Mouse (Mus musculus): ENCODE data around the gene Prkce. TPM values are rescaled to one million over a fixed set of nuclear protein-coding genes. Genes with fewer than 3 reads are reported as not detected.

The Prkce gene
- total and polyA plus RNA-seq, 3 experiments, result 2.0 to 6.1 (median 2.7) TPM

DNA sequence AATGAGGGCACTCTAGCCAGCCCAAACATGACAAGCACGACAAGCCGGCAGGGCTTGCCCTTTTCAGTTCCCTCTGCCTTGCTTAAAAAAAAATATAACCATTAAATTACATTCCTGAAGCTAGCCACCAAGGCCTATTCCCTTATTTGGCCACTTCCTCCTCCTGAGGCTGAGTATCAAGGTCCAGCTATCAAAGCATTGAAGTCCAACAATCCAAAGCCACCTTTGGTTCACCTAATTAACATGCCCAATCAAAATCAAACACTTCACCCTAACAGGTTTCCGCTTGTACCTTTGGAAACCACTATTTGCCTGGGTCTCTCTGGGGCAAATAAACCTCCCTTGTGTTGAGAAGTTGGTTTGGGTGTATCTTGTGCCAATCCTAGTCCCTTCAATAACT lies 392.9 kb downstream of the Prkce start:
- ATAC-seq (ENCODE audit: extremely low read depth, insufficient number of reproducible peaks, low FRiP score, poor library complexity, severe bottlenecking) (no peak), DNase-seq (ENCODE audit: low spot score) (no peak)
- Histone ChIP-seq H3K27me3 (ENCODE audit: insufficient read depth, low read length) (no peaks in the 10 kb centered on the region), H3K4me3 (ENCODE audit: low read depth, low read length) (no peak overlapping the region), H3K4me1 (ENCODE audit: insufficient read depth, low read depth, low read length) (no peaks in the 10 kb centered on the region), H3K36me3 (replicated peaks) (no peaks in the 10 kb centered on the region), H3K9me3 (replicated peaks) (peaks cover 30% of the 10 kb centered on the region)
- no peak for TF ChIP-seq TAL1 (conservative IDR thresholded peaks at IDR 0.05; ENCODE audit: low read depth, low read length)
- TF ChIP-seq POLR2AphosphoS5 (IDR thresholded peaks at IDR 0.05; ENCODE audit: insufficient replicate concordance, low read depth, low read length), result no peak
- TF ChIP-seq GATA1 (IDR thresholded peaks at IDR 0.05; ENCODE audit: borderline replicate concordance, low read length), result no peak
- no peak for TF ChIP-seq CTCF (IDR thresholded peaks at IDR 0.05; ENCODE audit: low read depth, low read length)
- no peak for TF ChIP-seq GATA2 (IDR thresholded peaks at IDR 0.05; ENCODE audit: borderline replicate concordance, low read depth, low read length)

DNA sequence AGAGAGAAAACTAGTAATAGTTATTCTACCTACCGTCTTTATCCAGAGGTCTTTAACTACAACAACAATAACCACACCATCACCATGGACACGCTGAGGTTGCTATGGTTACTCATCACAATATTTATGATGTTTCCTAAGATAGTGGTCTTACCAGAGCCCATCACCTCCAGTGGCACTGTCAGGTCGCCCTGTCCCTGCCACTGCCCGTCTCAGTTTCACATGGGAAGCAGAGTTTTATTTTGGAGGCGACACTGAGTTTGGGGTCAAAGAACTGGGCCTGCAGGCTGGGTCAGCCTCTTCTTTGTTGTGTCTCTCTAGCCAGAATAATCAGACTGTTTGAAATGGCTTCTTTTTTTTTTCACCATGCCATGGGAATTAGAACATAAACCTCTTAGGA lies 402.9 kb downstream of the Prkce start:
- Histone ChIP-seq H3K4me3 (ENCODE audit: low read depth, low read length) (no peak overlapping the region), H3K36me3 (replicated peaks) (no peaks in the 10 kb centered on the region), H3K27me3 (ENCODE audit: insufficient read depth, low read length) (no peaks in the 10 kb centered on the region), H3K9me3 (replicated peaks) (peaks cover 12% of the 10 kb centered on the region), H3K4me1 (ENCODE audit: insufficient read depth, low read depth, low read length) (no peaks in the 10 kb centered on the region)
- ATAC-seq (ENCODE audit: extremely low read depth, insufficient number of reproducible peaks, low FRiP score, poor library complexity, severe bottlenecking) (no peak), DNase-seq (ENCODE audit: low spot score) (no peak)
- TF ChIP-seq POLR2AphosphoS5 (IDR thresholded peaks at IDR 0.05; ENCODE audit: insufficient replicate concordance, low read depth, low read length), result no peak
- no peak for TF ChIP-seq GATA2 (IDR thresholded peaks at IDR 0.05; ENCODE audit: borderline replicate concordance, low read depth, low read length)
- no peak for TF ChIP-seq CTCF (IDR thresholded peaks at IDR 0.05; ENCODE audit: low read depth, low read length)
- TF ChIP-seq GATA1 (IDR thresholded peaks at IDR 0.05; ENCODE audit: borderline replicate concordance, low read length), result no peak
- TF ChIP-seq TAL1 (conservative IDR thresholded peaks at IDR 0.05; ENCODE audit: low read depth, low read length), result no peak

DNA sequence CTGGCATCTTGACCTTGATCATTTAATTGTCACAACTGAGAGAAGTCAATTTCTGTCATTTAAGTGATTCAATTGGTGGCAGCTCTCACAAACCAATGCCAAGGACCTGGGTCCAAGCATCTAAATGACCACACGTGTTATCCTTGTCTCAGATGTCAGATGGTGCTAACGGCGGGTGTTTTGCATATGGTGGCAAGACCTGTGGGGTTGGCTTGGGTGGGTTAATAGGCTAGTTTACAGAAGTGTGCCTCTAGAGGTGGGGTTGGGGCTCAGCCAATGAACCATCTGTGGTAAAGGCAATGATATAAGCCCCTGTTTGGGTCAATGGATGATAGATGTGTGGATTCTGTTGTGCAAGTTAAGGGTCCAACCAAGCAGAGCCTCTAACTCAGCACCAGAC lies 403.7 kb downstream of the Prkce start:
- H3K4me1 ChIP-seq (ENCODE audit: insufficient read depth, low read depth, low read length), result no peaks in the 10 kb centered on the region
- no peak for ATAC-seq (ENCODE audit: extremely low read depth, insufficient number of reproducible peaks, low FRiP score, poor library complexity, severe bottlenecking)
- TF ChIP-seq GATA2 (IDR thresholded peaks at IDR 0.05; ENCODE audit: borderline replicate concordance, low read depth, low read length) (no peak), TAL1 (conservative IDR thresholded peaks at IDR 0.05; ENCODE audit: low read depth, low read length) (no peak), POLR2AphosphoS5 (IDR thresholded peaks at IDR 0.05; ENCODE audit: insufficient replicate concordance, low read depth, low read length) (no peak)

DNA sequence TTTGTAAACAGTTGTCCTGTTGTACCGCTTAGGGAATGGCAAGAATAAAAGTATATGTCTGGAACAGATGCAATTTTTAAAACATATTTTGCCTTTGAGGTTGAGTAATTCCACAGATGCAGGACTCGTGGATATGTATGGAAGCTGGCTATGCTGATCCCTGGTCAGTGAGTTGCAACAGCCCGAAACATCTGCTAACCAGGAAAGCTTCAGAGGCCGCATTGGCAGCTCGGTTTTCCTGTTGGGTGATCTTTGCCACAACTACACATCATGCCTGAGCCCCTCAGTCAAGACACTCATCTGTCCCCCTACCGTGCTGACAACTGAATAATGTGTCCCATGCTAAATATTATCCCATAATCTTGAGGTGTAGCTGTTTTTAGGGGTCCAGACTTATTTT lies 404.6 kb downstream of the Prkce start:
- DNase-seq (ENCODE audit: low spot score) (no peak), ATAC-seq (ENCODE audit: extremely low read depth, insufficient number of reproducible peaks, low FRiP score, poor library complexity, severe bottlenecking) (no peak)
- H3K9me3 ChIP-seq (replicated peaks), result peaks cover 12% of the 10 kb centered on the region
- no peak overlapping the region for H3K4me3 ChIP-seq (ENCODE audit: low read depth, low read length)
- H3K36me3 ChIP-seq (replicated peaks), result no peaks in the 10 kb centered on the region
- TF ChIP-seq TAL1 (conservative IDR thresholded peaks at IDR 0.05; ENCODE audit: low read depth, low read length), result no peak
- TF ChIP-seq GATA1 (IDR thresholded peaks at IDR 0.05; ENCODE audit: borderline replicate concordance, low read length), result no peak
- no peaks in the 10 kb centered on the region for H3K27me3 ChIP-seq (ENCODE audit: insufficient read depth, low read length)
- H3K4me1 ChIP-seq (ENCODE audit: insufficient read depth, low read depth, low read length), result no peaks in the 10 kb centered on the region

More for the DNA sequence above, 403.7 kb downstream of the Prkce start:
- no peak for DNase-seq (ENCODE audit: low spot score)
- Histone ChIP-seq H3K4me3 (ENCODE audit: low read depth, low read length) (no peak overlapping the region), H3K27me3 (ENCODE audit: insufficient read depth, low read length) (no peaks in the 10 kb centered on the region), H3K9me3 (replicated peaks) (peaks cover 12% of the 10 kb centered on the region), H3K36me3 (replicated peaks) (no peaks in the 10 kb centered on the region)

DNA sequence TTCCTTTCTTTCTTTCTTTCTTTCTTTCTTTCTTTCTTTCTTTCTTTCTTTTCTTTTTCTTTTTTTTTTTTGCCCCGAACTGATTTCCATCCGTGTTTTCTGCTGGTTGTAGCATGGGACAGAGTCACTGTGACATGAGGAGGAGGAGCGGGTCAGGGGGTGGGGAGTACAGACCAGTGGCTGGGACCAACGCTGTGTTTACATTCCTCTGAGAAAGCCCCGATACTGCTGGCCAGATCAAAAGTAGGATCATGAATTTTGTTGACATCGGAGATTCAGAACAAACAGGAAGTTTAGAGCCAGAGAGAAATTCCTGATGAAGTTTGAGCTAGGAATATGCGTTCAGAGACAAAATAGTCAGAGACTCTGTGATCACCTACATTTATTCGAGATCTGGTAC lies 405.0 kb downstream of the Prkce start:
- no peaks in the 10 kb centered on the region for H3K4me1 ChIP-seq (ENCODE audit: insufficient read depth, low read depth, low read length)
- H3K4me3 ChIP-seq (ENCODE audit: low read depth, low read length), result no peak overlapping the region
- no peak for DNase-seq (ENCODE audit: low spot score)
- ATAC-seq (ENCODE audit: extremely low read depth, insufficient number of reproducible peaks, low FRiP score, poor library complexity, severe bottlenecking), result no peak
- H3K36me3 ChIP-seq (replicated peaks), result no peaks in the 10 kb centered on the region
- no peaks in the 10 kb centered on the region for H3K27me3 ChIP-seq (ENCODE audit: insufficient read depth, low read length)
- peaks cover 12% of the 10 kb centered on the region for H3K9me3 ChIP-seq (replicated peaks)
- no peak for TF ChIP-seq CTCF (IDR thresholded peaks at IDR 0.05; ENCODE audit: low read depth, low read length)
- TF ChIP-seq GATA1 (IDR thresholded peaks at IDR 0.05; ENCODE audit: borderline replicate concordance, low read length), result no peak
- TF ChIP-seq GATA2 (IDR thresholded peaks at IDR 0.05; ENCODE audit: borderline replicate concordance, low read depth, low read length), result no peak
- no peak for TF ChIP-seq TAL1 (conservative IDR thresholded peaks at IDR 0.05; ENCODE audit: low read depth, low read length)

DNA sequence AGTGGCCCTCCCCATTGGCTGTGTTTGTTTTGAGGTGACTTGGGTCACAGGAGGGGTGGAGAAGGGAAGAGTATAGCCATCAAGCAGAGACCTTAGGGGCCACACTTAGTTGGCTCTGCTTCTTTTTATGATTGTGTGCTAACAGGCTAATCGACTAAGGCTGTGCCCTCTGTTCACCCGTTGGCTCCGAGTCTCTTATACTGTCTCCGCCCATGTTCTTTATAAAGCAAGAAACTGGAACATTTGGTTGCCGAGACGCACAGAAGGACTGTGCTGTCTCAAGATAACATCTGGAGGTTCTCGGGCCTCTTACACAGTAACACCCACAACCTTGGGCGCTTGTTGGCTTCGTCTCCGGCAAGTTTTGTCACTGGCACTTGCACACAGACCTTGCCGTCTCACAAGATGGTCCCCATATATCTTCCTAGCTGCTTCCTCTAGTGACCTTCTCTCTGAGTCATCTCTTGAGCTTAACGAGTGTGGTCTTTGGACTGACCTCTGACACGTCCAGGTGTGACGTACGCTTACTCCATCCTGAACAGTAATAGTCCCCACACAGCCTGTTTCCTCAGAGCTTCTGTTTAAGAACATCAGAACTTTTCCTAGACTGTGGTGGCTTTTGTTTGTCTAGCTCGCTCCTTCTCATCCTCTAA lies 406.1 kb downstream of the Prkce start:
- Histone ChIP-seq H3K27me3 (ENCODE audit: insufficient read depth, low read length) (no peaks in the 10 kb centered on the region), H3K4me3 (ENCODE audit: low read depth, low read length) (no peak overlapping the region), H3K36me3 (replicated peaks) (no peaks in the 10 kb centered on the region), H3K9me3 (replicated peaks) (peaks cover 15% of the 10 kb centered on the region), H3K4me1 (ENCODE audit: insufficient read depth, low read depth, low read length) (no peaks in the 10 kb centered on the region)
- DNase-seq (ENCODE audit: low spot score) (no peak), ATAC-seq (ENCODE audit: extremely low read depth, insufficient number of reproducible peaks, low FRiP score, poor library complexity, severe bottlenecking) (no peak)
- no peak for TF ChIP-seq GATA2 (IDR thresholded peaks at IDR 0.05; ENCODE audit: borderline replicate concordance, low read depth, low read length)

DNA sequence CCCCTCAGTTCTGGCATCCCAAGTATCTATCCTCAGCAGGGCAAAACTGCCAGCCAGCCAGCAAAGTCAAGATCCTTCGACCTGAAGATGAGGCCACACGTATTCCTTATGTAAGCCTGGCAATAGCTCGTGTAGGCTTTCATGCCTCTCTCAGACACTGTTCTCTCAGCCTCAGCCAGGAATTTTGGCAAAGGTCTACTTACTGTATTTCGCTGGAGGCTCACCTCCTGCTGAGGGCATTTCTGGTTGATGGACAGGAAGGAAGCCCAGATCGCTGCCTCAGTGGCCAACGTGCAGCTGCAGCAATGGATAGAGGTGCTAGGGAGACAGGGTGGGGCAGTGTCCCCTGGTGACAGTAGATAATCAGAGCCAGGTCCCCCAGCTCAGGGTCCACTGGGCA lies 413.1 kb downstream of the Prkce start:
- Histone ChIP-seq H3K4me3 (ENCODE audit: low read depth, low read length) (no peak overlapping the region), H3K4me1 (ENCODE audit: insufficient read depth, low read depth, low read length) (no peaks in the 10 kb centered on the region), H3K9me3 (replicated peaks) (peaks cover 9% of the 10 kb centered on the region), H3K36me3 (replicated peaks) (no peaks in the 10 kb centered on the region), H3K27me3 (ENCODE audit: insufficient read depth, low read length) (no peaks in the 10 kb centered on the region)
- TF ChIP-seq GATA1 (IDR thresholded peaks at IDR 0.05; ENCODE audit: borderline replicate concordance, low read length), result no peak
- ATAC-seq (ENCODE audit: extremely low read depth, insufficient number of reproducible peaks, low FRiP score, poor library complexity, severe bottlenecking) (no peak), DNase-seq (ENCODE audit: low spot score) (no peak)

Data from G1E (cell line).